Mouse (Mus musculus): ENCODE measurements at regions not wholly inside any gene's neighbourhood (a gene's known extent, or its start where the extent isn't known, plus 50 kb on each side); places are given as distances from the start of the nearest gene placed in this dataset.
A peak's percentile ranks its signal among the peaks of the same experiment; 100 is the strongest.

DNA sequence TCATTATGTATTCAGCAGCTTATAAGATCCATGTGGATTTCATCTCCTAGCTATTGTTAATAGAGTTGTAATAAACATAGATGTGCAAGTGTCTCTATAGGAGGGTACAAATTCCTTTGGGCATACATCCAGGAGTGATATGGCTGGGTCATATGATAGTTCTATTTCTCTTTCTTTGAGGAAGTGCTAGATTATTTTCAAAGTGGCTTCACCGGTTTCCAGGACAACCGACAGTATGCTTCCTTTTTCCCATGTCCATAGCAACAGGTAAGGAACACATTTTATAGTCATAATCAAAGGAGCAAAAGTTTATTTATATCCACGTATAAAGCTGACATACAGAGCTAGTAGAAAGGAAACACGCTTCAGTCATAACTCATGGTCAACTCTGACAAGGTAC, 710.2 kb upstream of the Tenm4 start:
- no peak for DNase-seq (ENCODE audit: low read depth)

DNA sequence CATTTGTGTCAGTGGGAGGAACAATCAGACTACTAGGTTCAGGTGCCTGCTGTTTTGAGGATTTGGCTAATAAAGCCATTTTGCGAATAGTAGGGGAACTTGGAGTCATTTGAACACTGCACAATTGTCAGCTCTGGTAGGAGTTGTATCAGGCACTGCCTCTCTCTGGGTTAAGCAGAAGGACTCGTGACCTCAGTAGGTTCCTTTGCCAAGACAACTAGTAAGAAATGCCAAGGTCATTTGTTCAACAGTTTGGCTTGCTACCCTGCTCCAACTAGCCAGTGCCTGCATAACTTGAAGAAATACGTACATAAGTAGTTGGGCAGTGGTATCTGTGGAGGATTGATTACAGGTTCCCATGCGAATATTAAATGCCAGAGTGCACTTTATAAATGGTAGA, 705.5 kb upstream of the Tenm4 start:
- DNase-seq (ENCODE audit: low read depth) = no peak

DNA sequence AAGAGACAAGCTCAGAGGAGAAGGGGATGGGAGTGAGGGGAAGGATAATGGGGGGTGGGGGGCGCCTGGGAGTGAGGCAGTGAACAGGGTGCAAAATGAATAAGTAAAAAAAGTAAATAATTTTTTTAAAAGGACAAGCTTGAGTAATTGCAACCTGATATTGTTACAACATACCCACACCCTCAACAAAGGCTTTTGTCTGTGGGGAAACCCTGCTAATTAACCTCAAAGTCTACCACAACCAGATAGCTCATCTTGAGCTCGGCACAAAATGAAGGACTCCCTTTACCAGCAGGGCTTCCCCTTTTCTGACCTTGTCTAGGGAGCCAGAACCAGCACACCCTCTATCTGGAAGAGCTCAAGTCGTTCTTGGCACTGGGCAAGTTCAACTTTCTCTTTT, 704.0 kb upstream of the Tenm4 start:
- DNase-seq (ENCODE audit: low read depth) = no peak

DNA sequence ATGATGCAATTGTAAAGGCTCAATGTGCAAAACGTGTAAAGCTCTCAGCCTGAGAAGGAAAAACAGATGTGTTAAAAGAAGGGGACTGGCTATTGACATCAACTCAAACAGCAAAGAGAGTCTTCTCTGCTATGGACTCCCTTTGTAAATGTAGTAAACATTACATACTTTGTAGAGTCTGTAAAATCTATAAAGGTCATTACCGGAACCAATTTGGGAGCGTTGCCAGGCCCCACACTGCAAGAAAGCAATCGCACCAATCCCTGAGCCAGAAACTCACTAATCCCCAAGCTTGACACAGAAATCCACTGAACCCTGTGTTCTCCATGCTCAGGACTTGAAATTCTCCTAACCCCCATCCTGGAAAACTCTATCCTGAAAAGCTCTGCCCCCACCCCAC, 697.2 kb upstream of the Tenm4 start:
- no peak for DNase-seq (ENCODE audit: low read depth)

DNA sequence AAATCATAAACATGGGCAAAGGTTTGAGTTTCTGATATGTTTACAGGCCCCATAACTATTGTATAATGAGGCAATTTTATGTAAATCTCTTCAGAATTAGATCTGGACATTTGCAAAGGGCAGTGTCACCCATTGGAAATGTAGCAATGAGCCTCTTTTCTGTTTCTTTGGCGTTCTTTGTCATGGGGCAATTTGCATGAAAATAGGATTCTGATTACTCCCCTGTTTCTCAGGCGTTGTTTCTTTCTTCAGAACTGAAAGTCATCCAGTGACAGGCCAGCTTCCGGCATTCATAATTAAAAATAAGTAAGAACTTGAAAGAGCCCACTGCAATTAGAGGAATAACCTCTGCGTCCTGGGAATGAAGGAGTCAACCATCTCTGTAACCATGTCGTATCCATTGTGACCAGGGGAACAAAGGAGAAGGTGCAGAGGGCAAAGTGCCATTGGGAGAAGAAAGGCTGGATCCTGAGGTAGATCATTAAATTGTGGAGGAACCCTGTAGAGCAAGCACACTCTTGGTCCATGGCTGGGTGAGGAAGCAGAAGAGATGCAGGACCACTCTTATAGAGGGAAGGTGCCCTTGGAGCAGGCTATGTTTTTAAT, 690.8 kb upstream of the Tenm4 start:
- no peak for DNase-seq (ENCODE audit: low read depth)

DNA sequence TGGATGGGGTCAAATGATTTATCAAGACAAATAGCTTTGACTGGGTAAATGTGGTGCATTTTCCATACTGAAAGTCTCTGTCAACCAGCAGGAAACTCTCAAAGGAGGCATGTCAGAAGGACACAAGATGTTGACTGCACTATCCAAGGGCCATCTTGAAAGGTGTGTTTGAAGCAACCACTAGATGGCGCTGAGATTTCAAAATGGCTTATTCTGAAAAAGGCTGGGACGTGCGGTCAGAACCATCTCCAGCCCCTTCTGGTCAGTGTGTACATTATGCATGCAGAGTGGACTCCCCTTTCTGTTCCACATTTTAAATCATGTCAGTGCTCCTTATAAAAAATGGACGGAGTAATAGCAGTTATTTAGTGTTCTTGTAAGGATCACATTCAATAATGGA, 681.4 kb upstream of the Tenm4 start:
- peak; percentile 5 for DNase-seq (ENCODE audit: low read depth)

DNA sequence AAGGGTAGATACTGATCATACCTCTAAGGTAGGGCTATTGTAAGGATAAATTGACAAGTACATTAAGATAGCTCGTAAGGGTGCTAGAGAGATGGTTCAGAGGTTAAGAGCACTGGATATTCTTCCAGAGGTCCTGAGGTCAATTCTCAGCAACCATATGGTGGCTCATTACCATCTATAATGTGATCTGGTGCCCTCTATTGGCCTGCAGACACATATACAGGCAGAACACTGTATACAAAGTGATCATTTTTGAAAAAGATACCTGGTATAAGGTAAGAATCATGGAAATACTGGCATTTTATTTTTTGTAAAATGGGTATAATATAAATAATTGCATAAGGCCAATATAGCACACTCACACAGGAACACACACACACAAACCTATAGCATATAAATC, 676.3 kb upstream of the Tenm4 start:
- no peak for DNase-seq (ENCODE audit: low read depth)

DNA sequence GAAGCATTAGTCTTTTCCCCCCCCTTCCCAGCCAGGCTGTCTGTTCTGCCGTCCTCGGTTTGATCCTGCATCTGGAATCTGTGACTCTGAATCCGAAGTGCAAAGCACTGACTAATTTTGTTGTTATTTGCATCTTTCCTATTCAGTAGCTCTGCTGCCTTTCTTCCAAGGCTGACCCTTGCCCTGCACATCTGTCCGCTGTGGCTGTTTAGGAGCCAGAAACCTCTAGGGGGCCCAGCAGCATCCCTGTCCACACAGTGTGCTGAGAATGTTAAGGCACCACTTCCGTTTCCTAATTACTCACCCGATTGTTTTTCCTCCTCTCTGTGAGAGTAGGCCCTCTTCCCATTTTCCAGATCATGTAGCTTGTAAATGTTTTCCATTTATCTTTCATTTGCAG, 668.1 kb upstream of the Tenm4 start:
- no peak for DNase-seq (ENCODE audit: low read depth)

DNA sequence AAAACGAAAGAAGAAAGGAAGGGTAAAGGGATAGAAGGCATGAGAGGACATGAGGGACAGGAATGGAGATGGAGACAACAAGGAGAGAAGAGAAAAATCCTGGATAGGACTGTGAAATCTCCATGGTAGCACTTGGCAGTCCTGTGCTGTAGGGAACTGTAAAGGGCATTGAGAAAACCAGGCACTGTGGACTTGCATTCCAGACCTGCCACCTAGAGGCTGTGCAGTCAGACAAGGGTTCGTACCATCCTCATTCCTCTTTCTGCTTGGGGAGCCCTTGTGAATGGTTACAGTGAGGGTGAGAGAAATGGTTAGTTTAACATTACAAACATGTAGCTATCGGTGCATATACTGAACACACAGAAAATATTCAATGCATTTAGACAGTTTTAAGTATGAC, 623.8 kb upstream of the Tenm4 start:
- DNase-seq (ENCODE audit: low read depth) = no peak

DNA sequence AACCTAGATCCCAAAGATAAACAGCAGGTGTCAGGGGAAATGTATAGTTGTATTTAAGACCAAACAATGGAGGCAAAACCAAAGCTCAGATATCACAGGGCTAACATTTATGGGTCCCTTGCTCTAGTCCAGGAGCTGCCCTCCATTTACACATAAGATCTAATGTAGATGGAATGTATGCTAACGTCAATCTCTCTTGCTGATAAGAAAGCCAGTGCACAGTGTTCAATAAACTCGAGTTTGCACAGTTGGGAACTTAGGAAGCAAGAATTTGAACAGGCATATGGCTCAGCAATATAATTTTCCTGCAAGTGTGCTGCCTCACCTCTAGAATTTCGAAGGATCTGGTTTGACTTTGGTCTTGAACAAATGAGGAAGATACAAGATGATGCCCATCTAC, 620.9 kb upstream of the Tenm4 start:
- DNase-seq (ENCODE audit: low read depth) = no peak

DNA sequence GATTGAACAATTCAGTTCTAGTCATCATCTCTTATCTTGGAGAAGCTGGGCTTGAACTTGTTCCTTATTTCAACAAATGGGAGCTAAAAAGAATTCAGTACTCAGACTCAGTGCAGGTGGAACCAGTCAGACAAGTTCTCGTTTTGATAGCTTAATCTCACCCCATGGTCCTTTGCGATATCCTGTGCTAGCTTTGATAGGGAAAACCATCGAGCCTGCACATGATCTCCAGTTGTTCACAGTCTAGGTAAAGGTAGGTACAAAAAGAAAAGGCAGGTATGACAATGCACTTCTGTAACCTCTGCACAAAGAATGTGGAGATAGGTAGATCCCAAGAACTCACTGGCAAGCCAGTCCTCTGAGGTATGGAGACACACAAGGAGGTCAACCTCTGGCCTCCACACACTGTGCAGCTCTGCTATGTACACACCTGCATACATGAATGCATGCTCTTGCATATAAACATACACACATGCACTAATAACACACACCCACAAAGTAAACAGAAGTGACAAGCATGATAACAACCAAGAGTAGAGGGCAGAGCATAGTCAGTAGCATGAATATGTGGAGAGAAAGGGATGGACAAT, 619.2 kb upstream of the Tenm4 start:
- DNase-seq (ENCODE audit: low read depth) = no peak

DNA sequence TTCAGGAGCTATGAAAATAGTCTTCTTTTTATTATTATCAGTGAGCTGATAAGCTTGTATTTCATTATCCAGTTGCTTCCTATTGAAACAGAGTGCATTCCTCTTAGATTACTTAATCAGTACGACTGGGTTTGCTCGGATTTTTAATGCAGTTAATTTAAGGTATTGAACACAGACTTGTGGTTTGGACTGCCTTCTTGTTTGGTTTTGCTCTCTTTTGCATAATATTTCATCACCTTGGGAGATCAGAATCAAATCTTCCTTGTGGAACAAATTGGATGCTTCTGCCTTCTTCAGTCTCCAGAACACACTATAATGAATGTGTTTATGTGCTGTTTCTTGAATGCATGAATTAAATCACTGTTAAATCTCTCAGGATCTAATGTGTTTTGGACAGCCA, 612.5 kb upstream of the Tenm4 start:
- DNase-seq (ENCODE audit: low read depth) = no peak

DNA sequence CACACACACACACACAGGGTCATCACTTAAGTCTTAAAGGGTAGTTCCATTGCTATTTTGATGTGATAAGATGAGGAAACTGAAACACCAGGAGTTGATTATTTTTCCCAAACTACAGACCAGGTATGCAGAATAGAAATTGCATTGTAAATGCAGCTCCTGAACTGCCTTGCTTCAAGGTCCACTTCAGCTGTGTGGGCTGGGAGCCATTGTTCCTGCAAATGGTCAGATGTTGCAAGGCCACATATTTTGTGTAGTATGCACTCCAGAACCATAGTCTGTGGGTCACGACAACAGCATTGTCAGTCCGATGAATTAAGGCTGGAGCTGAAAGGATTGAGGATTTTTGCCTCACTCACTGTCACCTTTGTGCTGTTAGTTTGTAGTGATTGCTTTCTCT, 592.4 kb upstream of the Tenm4 start:
- no peak for DNase-seq (ENCODE audit: low read depth)

DNA sequence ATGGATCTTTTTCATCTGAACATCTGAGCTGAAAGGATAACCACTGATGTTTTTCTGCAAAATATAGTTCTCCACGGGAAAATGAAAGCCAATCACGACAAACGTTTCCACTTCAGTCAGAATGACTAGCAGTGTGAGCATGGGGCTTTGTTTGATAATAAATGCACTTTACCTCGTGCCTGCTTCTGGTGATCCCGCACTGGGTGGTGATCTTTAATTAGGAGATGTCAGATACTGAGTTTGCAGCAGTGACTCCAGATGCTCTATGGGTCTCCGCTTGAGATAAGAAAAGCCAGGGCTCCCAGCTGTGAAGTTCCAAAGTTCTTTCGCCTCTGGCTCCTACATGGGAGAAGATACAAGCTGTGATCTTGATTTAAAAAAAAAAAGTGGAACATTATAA, 589.7 kb upstream of the Tenm4 start:
- DNase-seq (ENCODE audit: low read depth) = no peak

DNA sequence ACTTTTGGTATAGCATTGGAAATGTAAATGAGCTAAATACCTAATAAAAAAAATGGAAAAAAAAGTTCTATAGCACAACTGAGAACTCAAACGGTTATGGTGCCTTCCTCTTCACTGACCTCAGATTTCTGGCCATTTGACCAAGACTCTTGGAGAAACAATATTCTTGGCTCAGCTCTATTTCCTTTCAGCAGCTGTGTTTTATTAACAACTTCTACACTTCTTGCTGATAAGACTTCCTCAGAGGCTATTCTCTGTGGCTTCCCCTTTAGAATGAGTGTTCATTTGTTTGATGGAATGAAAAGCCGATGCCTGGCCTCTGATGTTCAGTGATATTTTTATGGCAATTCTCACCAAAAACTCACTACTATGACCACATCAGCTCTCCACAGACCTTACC, 572.7 kb upstream of the Tenm4 start:
- no peak for DNase-seq (ENCODE audit: low read depth)

DNA sequence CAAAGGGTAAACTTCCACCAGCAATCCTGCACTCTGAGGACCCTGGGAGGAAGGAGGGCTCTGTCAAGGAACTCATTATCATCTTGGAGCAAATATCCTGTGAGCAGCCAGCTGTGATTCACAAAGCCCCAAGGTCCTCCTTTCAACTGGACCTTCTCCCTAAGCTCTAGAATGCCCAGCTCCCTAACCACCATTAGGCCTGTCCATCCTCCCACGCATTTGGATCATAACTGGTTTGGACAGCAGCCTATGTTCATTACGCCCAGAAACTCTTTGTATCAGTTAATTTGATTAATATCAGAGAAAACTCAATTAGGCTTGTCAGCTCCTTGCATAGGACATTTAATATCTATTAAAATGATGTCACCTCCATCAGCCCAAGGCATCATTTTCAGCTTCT, 557.3 kb upstream of the Tenm4 start:
- no peak for DNase-seq (ENCODE audit: low read depth)

DNA sequence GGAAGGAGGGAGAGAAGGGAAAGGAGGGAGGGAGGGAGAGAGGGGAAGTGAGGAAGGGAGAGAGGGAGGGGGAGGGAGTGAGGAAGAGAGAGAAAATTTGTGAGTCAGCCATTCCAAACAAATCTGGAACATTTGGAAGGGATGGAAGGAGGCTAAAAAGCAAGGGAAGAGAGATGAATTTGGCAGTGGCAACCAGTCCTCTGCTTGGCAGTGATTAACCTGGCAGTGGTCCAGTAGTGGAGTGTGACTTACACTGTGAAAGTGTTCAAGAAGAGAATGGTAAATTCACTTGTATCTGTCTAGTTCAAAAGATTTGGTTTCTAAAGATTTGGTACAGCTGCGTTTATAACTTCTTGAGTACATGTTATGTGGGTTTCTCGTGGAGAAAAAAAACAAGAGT, 553.7 kb upstream of the Tenm4 start:
- no peak for DNase-seq (ENCODE audit: low read depth)

DNA sequence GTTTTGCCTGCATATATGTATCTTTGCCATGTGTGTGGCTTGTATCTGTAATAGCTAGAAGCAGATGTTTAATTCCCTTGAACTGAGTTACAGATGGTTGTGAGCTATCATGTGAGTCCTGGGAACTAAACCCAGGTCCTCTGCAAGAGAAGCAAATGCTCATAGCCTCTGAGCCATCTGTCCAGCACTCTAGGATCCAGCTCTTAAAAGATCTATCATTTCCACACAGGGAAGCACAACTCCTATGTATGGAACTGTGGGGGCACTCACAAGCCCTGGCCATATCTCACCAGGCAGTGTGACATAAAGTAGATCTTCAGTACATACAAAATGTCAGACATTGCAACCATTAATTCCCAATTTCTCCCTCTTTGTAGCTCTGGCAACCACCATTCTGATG, 552.9 kb upstream of the Tenm4 start:
- DNase-seq (ENCODE audit: low read depth) = no peak

DNA sequence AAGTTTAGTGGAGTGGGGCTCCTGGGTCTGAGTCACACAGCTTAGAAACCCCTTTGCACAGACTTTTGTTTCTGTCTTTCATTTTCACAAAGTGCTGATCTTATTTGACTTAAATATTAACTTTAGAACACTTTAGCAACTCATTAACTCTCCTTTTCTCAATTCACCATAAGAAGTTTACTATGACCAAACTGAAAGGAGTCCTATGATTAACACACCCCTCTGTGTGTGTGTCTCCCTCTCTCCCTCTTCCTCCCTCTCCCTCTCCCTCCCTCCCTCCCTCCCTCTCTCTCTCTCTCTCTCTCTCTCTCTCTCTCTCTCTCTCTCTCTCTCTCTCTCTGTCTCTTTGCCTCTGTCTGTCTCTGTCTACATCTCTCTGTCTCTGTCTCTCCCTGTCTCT, 551.0 kb upstream of the Tenm4 start:
- no peak for DNase-seq (ENCODE audit: low read depth)

DNA sequence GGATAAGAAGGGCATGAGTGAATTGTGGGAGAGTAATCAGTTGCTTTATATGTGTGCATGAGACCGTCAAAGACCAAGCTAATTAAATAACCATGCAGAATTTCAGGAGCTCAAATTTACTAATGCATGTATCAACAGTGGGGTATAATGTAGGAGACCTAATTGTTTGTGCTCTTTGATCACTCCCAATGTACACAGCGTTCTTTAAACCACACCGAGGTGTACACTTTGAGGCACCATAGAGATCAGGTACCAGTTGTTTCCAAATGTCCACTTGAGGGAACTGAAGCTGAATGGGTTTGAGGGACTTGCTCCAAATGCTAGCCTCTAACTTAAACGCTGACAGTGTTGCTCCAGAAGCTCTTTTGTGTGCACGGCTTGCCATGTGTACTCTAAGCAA, 530.4 kb upstream of the Tenm4 start:
- no peak for DNase-seq (ENCODE audit: low read depth)

DNA sequence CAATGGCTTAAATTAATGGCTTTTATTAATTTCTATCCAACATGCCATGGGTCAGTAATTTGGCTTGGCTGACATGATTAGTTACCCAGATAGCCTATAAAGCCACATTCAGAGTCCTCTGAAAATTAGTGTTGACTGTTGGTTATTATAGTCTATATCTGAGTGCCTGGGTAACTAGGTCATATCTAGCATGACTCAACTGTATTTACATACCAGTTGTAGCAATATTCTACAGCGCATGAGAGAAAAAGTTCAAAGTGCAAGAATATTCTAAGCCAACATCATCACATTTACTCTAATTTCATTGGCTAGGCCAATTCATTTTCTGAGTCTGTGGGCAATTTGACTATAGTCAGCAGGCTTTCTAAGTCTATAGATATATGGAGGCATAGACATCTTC, 496.7 kb upstream of the Tenm4 start:
- DNase-seq (ENCODE audit: low read depth) = no peak

DNA sequence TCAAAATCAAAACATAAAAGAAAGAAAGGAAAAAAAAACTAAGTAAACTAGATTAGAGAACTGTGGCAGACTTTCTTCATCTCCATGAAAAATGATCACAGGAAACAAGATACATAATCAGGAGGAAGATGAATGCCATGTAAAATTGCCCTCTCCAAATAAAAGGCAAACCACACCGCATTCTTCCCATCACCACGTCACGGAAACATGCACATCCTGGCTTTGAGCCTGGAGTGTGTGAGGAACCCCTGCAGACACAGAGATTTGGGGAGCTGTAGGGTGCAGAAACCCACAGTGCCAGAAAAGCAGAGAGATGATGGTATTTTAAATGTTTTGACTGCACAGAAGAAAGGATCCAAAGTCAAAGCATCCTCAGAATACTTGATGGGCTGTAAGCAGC, 488.5 kb upstream of the Tenm4 start:
- DNase-seq (ENCODE audit: low read depth) = no peak

DNA sequence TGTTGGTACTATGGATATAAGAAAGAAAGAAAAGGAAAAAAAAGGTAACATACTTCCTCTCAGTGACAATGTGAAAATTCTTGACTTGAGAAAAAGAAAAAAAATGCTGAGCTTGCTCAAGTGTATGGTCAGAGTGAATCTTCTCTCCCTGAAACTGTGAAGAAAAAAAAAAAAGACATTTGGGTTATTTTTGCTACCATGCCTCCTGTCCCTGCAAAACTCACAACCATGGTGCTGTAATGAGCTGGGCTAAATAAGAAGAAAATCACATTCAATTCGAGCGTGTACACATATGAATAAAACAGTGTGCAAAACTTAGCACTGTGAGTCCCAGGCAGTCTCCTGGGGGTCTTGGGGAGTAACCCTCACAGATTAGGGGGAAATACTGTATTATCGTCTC, 483.3 kb upstream of the Tenm4 start:
- DNase-seq (ENCODE audit: low read depth) = no peak

Data from fibroblast of lung, adult 2 months (primary cell).